Mouse (Mus musculus): ENCODE data around the gene Hipk4.

DNA sequence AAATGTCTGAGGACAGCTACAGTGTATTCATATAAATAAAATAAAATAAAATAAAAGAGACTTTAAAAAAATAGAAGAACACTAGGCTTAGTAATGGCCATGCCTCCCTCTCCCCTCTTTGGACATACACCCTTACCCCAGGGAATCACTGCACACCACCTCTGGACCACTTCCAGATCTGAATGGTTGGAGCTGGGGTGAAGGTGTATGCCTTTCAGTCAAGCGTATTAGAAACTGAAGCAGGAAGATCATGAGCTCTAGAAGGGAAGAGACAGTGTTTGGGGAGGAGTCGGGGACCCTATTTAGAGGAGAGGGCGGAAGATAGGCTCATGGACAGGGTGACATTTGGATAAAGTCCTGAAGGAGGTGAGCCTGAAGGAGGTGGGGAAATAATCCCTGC is 42.6 kb upstream of the Hipk4 start:
- TF ChIP-seq CTCF (IDR thresholded peaks at IDR 0.05; ENCODE audit: insufficient read depth, low read depth, low read length) (no peak), POLR2A (IDR thresholded peaks at IDR 0.05; ENCODE audit: insufficient read depth, low read depth, low read length) (no peak)

Data from olfactory bulb, adult 2 months (tissue).